Mouse (Mus musculus): ENCODE measurements around the gene Gm20379. TPM values are rescaled to one million over a fixed set of nuclear protein-coding genes. Genes with fewer than 3 reads are reported as not detected.

The Gm20379 gene
- polyA plus RNA-seq, 1 experiment from 2014 or later, result 0.30 TPM

GRCm38 (mm10) chr13:92296490-92296889, 9.3 kb upstream of the Gm20379 start:
- no peaks in the 10 kb centered on the region for H3K4me1 ChIP-seq (ENCODE audit: control insufficient read depth, low read depth, low read length)
- no peak overlapping the region for H3K4me2 ChIP-seq (ENCODE audit: low read depth, low read length)
- no peaks in the 10 kb centered on the region for H3K27me3 ChIP-seq (ENCODE audit: control insufficient read depth, insufficient read depth, low read depth, low read length)
- H3K36me3 ChIP-seq (ENCODE audit: control insufficient read depth, insufficient read depth), result no peaks in the 10 kb centered on the region
- H3K9me3 ChIP-seq (replicated peaks; ENCODE audit: control insufficient read depth, low read length), result no peaks in the 10 kb centered on the region
- no peak overlapping the region for H3K4me3 ChIP-seq (ENCODE audit: low read depth, low read length)
- 88% methylated on average over 4 of the region's 4 CpGs for WGBS (ENCODE audit: insufficient replicate concordance)
- H3K9ac ChIP-seq (ENCODE audit: low read depth, low read length), result no peak overlapping the region
- no peak for ATAC-seq (ENCODE audit: low read depth)
- H3K27ac ChIP-seq (ENCODE audit: low read length), result no peak overlapping the region

DNA sequence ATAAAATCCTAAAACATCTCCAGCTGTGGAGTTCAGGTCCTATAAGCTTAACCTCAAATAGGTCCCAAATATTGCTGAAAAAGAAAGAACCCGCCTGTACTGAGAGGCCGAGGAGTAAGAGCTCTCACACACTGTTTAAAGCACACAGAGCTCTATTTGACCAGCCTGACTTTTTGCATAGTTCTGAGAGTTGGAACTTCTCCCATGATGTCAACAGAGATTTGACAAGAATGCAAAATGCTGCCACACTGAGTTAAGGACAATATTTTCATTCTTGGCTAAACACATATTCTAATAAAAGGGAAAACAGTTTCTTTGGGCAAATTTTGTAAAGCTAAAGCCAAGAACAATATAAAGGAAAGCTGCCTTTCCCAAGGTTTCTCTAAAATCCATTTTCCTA, 8.8 kb upstream of the Gm20379 start:
- Histone ChIP-seq H3K4me3 (ENCODE audit: low read depth, low read length) (no peak overlapping the region), H3K9ac (ENCODE audit: low read depth, low read length) (no peak overlapping the region), H3K27ac (ENCODE audit: low read length) (no peak overlapping the region), H3K4me2 (ENCODE audit: low read depth, low read length) (no peak overlapping the region), H3K4me1 (ENCODE audit: control insufficient read depth, low read depth, low read length) (no peaks in the 10 kb centered on the region; the same call in 1 of the 2 replicates), H3K36me3 (ENCODE audit: control insufficient read depth, insufficient read depth) (no peaks in the 10 kb centered on the region), H3K9me3 (replicated peaks; ENCODE audit: control insufficient read depth, low read length) (no peaks in the 10 kb centered on the region), H3K27me3 (ENCODE audit: control insufficient read depth, insufficient read depth, low read depth, low read length) (no peaks in the 10 kb centered on the region)
- ATAC-seq (ENCODE audit: low read depth), result no peak
- 76% methylated on average over 2 of the region's 2 CpGs for WGBS (ENCODE audit: insufficient replicate concordance)

DNA sequence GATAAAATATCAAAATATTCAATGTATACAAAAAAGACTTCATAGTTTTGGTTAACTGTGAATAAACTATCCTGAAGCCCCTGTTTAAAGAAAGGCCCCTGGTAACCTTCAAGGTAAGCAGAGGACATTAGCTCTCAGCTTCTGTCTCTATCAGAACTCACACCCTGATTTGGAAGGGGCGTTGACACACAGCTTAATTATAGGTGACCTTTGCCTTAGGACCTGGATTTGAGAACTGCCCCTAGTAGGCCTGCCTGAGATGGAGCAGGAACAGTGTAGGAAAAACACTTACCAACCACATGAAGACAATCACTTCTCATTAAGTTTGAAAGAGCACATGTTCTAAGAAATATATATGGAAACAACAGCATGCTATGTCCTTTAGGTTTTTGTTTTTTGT, 6.3 kb upstream of the Gm20379 start:
- H3K9ac ChIP-seq (ENCODE audit: low read depth, low read length), result no peak overlapping the region
- WGBS (ENCODE audit: insufficient replicate concordance), result 53% methylated on average over 1 of the region's 1 CpGs
- H3K4me1 ChIP-seq (ENCODE audit: control insufficient read depth, low read depth, low read length), result no peaks in the 10 kb centered on the region; the same call in 1 of the 2 replicates
- ATAC-seq (ENCODE audit: low read depth), result no peak
- H3K27ac ChIP-seq (ENCODE audit: low read length), result no peak overlapping the region
- H3K27me3 ChIP-seq (ENCODE audit: control insufficient read depth, insufficient read depth, low read depth, low read length), result no peaks in the 10 kb centered on the region
- no peak overlapping the region for H3K4me3 ChIP-seq (ENCODE audit: low read depth, low read length)
- no peak overlapping the region for H3K4me2 ChIP-seq (ENCODE audit: low read depth, low read length)
- H3K9me3 ChIP-seq (replicated peaks; ENCODE audit: control insufficient read depth, low read length), result no peaks in the 10 kb centered on the region
- H3K36me3 ChIP-seq (ENCODE audit: control insufficient read depth, insufficient read depth), result no peaks in the 10 kb centered on the region

DNA sequence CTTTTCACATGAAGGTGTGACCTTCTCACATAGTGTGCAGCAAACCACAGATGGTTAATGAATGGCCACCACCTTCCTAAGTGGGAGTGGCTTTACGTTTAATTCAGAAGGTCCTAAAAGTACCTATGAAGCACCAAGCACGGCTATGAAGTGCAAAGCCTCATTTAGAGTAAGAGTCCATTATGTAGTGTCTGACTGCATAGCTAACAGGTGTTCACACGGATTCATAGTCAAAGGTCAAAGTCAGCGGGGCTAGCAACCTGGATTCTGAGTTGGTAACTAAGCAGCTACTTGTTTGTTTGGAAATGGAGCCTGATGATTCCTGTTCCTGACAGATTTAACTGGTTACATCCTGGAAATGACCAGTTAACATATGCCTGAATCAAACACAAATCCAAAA, 4.0 kb upstream of the Gm20379 start:
- no peak overlapping the region for H3K9ac ChIP-seq (ENCODE audit: low read depth, low read length)
- H3K4me1 ChIP-seq (ENCODE audit: control insufficient read depth, low read depth, low read length), result no peaks in the 10 kb centered on the region; the same call in 1 of the 2 replicates
- ATAC-seq (ENCODE audit: low read depth), result peak; percentile 41; the same call in 1 of the 2 replicates
- no peak overlapping the region for H3K27ac ChIP-seq (ENCODE audit: low read length)
- WGBS (ENCODE audit: insufficient replicate concordance), result 55% methylated on average over 4 of the region's 4 CpGs
- H3K27me3 ChIP-seq (ENCODE audit: control insufficient read depth, insufficient read depth, low read depth, low read length), result no peaks in the 10 kb centered on the region
- no peak overlapping the region for H3K4me3 ChIP-seq (ENCODE audit: low read depth, low read length)
- no peaks in the 10 kb centered on the region; the same call in 1 of the 2 replicates for H3K36me3 ChIP-seq (ENCODE audit: control insufficient read depth, insufficient read depth)
- H3K9me3 ChIP-seq (replicated peaks; ENCODE audit: control insufficient read depth, low read length), result no peaks in the 10 kb centered on the region
- no peak overlapping the region for H3K4me2 ChIP-seq (ENCODE audit: low read depth, low read length)

DNA sequence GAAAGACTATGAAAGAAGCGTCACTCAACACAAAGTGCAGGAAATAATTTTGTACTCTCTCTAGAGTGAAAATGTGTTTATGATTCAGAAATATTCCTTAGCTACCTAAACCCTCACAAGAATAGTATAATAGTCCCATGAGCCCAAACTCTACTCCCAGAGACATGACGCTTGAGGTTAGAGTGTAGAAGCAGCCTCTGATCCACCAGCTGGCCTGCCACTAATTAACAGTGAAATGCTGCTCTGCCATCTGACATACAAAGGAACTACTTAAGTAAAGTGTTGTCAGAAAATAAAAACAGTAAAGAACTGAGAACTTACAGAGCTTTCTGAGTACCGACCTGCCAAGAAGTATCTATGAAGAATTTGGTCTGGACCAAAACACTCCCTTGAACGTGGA, 3.3 kb upstream of the Gm20379 start:
- Histone ChIP-seq H3K9ac (ENCODE audit: low read depth, low read length) (no peak overlapping the region), H3K9me3 (replicated peaks; ENCODE audit: control insufficient read depth, low read length) (no peaks in the 10 kb centered on the region), H3K36me3 (ENCODE audit: control insufficient read depth, insufficient read depth) (no peaks in the 10 kb centered on the region; the same call in 1 of the 2 replicates), H3K4me1 (ENCODE audit: control insufficient read depth, low read depth, low read length) (no peaks in the 10 kb centered on the region; the same call in 1 of the 2 replicates), H3K27ac (ENCODE audit: low read length) (no peak overlapping the region), H3K4me3 (ENCODE audit: low read depth, low read length) (no peak overlapping the region), H3K4me2 (ENCODE audit: low read depth, low read length) (no peak overlapping the region), H3K27me3 (ENCODE audit: control insufficient read depth, insufficient read depth, low read depth, low read length) (no peaks in the 10 kb centered on the region)
- 75% methylated on average over 4 of the region's 4 CpGs for WGBS (ENCODE audit: insufficient replicate concordance)
- no peak for ATAC-seq (ENCODE audit: low read depth)

GRCm38 (mm10) chr13:92303062-92303948, 2.5 kb upstream of the Gm20379 start:
- Histone ChIP-seq H3K4me1 (ENCODE audit: control insufficient read depth, low read depth, low read length) (no peaks in the 10 kb centered on the region; the same call in 1 of the 2 replicates), H3K9me3 (replicated peaks; ENCODE audit: control insufficient read depth, low read length) (no peaks in the 10 kb centered on the region), H3K4me3 (ENCODE audit: low read depth, low read length) (no peak overlapping the region), H3K9ac (ENCODE audit: low read depth, low read length) (no peak overlapping the region), H3K36me3 (ENCODE audit: control insufficient read depth, insufficient read depth) (no peaks in the 10 kb centered on the region; the same call in 1 of the 2 replicates), H3K27me3 (ENCODE audit: control insufficient read depth, insufficient read depth, low read depth, low read length) (no peaks in the 10 kb centered on the region), H3K27ac (ENCODE audit: low read length) (no peak overlapping the region), H3K4me2 (ENCODE audit: low read depth, low read length) (no peak overlapping the region)
- WGBS (ENCODE audit: insufficient replicate concordance), result 79% methylated on average over 8 of the region's 8 CpGs
- ATAC-seq (ENCODE audit: low read depth), result no peak

DNA sequence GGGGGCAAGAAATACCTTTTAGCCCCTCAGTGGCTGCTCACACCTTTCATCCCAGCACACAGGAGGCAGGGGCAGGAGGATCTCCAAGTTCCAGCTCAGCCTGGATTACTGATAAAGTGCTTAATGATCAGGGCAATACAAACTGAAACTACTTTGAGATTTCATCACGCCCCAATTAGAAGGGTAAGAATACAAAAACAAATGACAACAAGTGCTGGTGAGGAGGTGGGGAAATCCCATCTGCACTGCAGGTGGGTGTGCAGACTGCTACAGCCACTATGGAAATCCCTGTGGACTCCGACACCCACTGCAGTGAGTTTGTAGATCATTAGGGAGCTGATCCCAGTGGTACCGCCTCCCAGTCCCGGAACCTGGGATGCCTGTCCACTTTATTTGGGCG, 1.5 kb upstream of the Gm20379 start:
- Histone ChIP-seq H3K4me2 (ENCODE audit: low read depth, low read length) (no peak overlapping the region), H3K4me3 (ENCODE audit: low read depth, low read length) (no peak overlapping the region), H3K27me3 (ENCODE audit: control insufficient read depth, insufficient read depth, low read depth, low read length) (no peaks in the 10 kb centered on the region), H3K36me3 (ENCODE audit: control insufficient read depth, insufficient read depth) (peaks cover 6% of the 10 kb centered on the region), H3K27ac (ENCODE audit: low read length) (no peak overlapping the region), H3K9me3 (replicated peaks; ENCODE audit: control insufficient read depth, low read length) (no peaks in the 10 kb centered on the region), H3K4me1 (ENCODE audit: control insufficient read depth, low read depth, low read length) (no peaks in the 10 kb centered on the region; the same call in 1 of the 2 replicates), H3K9ac (ENCODE audit: low read depth, low read length) (no peak overlapping the region)
- ATAC-seq (ENCODE audit: low read depth), result no peak
- 84% methylated on average over 5 of the region's 5 CpGs for WGBS (ENCODE audit: insufficient replicate concordance)

DNA sequence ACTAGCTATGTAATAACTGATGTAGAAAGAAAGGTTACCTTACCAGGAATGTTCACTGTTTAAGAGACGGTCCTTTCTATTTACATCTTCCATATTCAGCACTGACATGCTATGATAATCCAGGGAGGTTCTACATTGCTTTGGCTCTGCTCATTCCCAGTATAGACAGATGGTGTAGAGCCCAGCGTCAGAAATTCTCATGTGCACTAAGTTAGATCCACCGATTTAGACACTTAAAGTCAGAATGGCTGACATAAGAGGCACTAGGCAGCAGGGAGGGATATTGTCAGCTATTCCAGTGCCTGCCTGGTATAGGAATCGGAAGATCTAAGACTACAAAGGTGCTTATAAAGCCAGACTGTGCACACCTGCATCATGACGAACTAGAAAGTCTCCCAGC, 8.8 kb downstream of the Gm20379 start:
- no peak overlapping the region for H3K9ac ChIP-seq (ENCODE audit: low read depth, low read length)
- no peak overlapping the region for H3K4me3 ChIP-seq (ENCODE audit: low read depth, low read length)
- ATAC-seq (ENCODE audit: low read depth), result no peak
- H3K27ac ChIP-seq (ENCODE audit: low read length), result no peak overlapping the region
- no peaks in the 10 kb centered on the region for H3K9me3 ChIP-seq (replicated peaks; ENCODE audit: control insufficient read depth, low read length)
- 74% methylated on average over 5 of the region's 5 CpGs for WGBS (ENCODE audit: insufficient replicate concordance)
- no peaks in the 10 kb centered on the region; the same call in 1 of the 2 replicates for H3K36me3 ChIP-seq (ENCODE audit: control insufficient read depth, insufficient read depth)
- no peaks in the 10 kb centered on the region for H3K4me1 ChIP-seq (ENCODE audit: control insufficient read depth, low read depth, low read length)
- H3K4me2 ChIP-seq (ENCODE audit: low read depth, low read length), result no peak overlapping the region
- no peaks in the 10 kb centered on the region for H3K27me3 ChIP-seq (ENCODE audit: control insufficient read depth, insufficient read depth, low read depth, low read length)

- WGBS (ENCODE audit: insufficient replicate concordance), result 54% methylated on average over 5 of the region's 5 CpGs
- Histone ChIP-seq H3K9me3 (replicated peaks; ENCODE audit: control insufficient read depth, low read length) (no peaks in the 10 kb centered on the region), H3K9ac (ENCODE audit: low read depth, low read length) (no peak overlapping the region), H3K27me3 (ENCODE audit: control insufficient read depth, insufficient read depth, low read depth, low read length) (no peaks in the 10 kb centered on the region), H3K36me3 (ENCODE audit: control insufficient read depth, insufficient read depth) (no peaks in the 10 kb centered on the region), H3K4me3 (ENCODE audit: low read depth, low read length) (no peak overlapping the region), H3K27ac (ENCODE audit: low read length) (no peak overlapping the region), H3K4me1 (ENCODE audit: control insufficient read depth, low read depth, low read length) (no peaks in the 10 kb centered on the region), H3K4me2 (ENCODE audit: low read depth, low read length) (no peak overlapping the region)
- ATAC-seq (ENCODE audit: low read depth), result no peak
These were observed 15.0 kb downstream of the Gm20379 start for GRCm38 (mm10) chr13:92320770-92321169.

All from liver, embryonic 16.5 days (tissue).